Mouse (Mus musculus): ENCODE data around the gene Fgd1. TPM values are rescaled to one million over a fixed set of nuclear protein-coding genes. Genes with fewer than 3 reads are reported as not detected.
A peak's percentile ranks its signal among the peaks of the same experiment; 100 is the strongest.

The Fgd1 gene
- polyA plus RNA-seq, 1 experiment, result 89.9 TPM

GRCm38 (mm10) chrX:151041223-151041622 is 4.7 kb upstream of the Fgd1 start:
- no peak overlapping the region for H3K4me3 ChIP-seq (ENCODE audit: low read depth, low read length)
- H3K9me3 ChIP-seq (replicated peaks; ENCODE audit: control insufficient read depth, insufficient read depth, low read length, poor library complexity, severe bottlenecking), result no peaks in the 10 kb centered on the region
- H3K27me3 ChIP-seq (ENCODE audit: control insufficient read depth, insufficient read depth, low read length, poor library complexity, severe bottlenecking), result no peaks in the 10 kb centered on the region
- H3K9ac ChIP-seq (ENCODE audit: low read depth, poor library complexity, severe bottlenecking), result no peak overlapping the region
- no peak for TF ChIP-seq POLR2A (IDR thresholded peaks at IDR 0.05; ENCODE audit: insufficient read depth, low read length)
- peak; percentile 97 for TF ChIP-seq EP300 (IDR thresholded peaks at IDR 0.05; ENCODE audit: insufficient read depth, low read depth, low read length)
- no peak for TF ChIP-seq CTCF (IDR thresholded peaks at IDR 0.05; ENCODE audit: low read depth, low read length)
- H3K4me1 ChIP-seq (ENCODE audit: control insufficient read depth, insufficient read depth, low read length), result peaks cover 4% of the 10 kb centered on the region
- H3K27ac ChIP-seq (ENCODE audit: insufficient read depth, low read length), result peak overlapping the region; percentile 76
- no peaks in the 10 kb centered on the region for H3K36me3 ChIP-seq (ENCODE audit: control insufficient read depth, insufficient read depth, low read length, poor library complexity, severe bottlenecking)

GRCm38 (mm10) chrX:151046321-151046720 is 371 bp downstream of the Fgd1 start:
- Histone ChIP-seq H3K9me3 (replicated peaks; ENCODE audit: control insufficient read depth, insufficient read depth, low read length, poor library complexity, severe bottlenecking) (no peaks in the 10 kb centered on the region), H3K4me3 (ENCODE audit: low read depth, low read length) (peak overlapping the region; percentile 57), H3K9ac (ENCODE audit: low read depth, poor library complexity, severe bottlenecking) (no peak overlapping the region; the same call in 1 of the 2 replicates), H3K4me1 (ENCODE audit: control insufficient read depth, insufficient read depth, low read length) (no peaks in the 10 kb centered on the region), H3K27ac (ENCODE audit: insufficient read depth, low read length) (peak overlapping the region; percentile 89), H3K27me3 (ENCODE audit: control insufficient read depth, insufficient read depth, low read length, poor library complexity, severe bottlenecking) (no peaks in the 10 kb centered on the region), H3K36me3 (ENCODE audit: control insufficient read depth, insufficient read depth, low read length, poor library complexity, severe bottlenecking) (peaks cover 6% of the 10 kb centered on the region)
- TF ChIP-seq EP300 (IDR thresholded peaks at IDR 0.05; ENCODE audit: insufficient read depth, low read depth, low read length), result no peak
- no peak for TF ChIP-seq CTCF (IDR thresholded peaks at IDR 0.05; ENCODE audit: low read depth, low read length)
- no peak for TF ChIP-seq POLR2A (IDR thresholded peaks at IDR 0.05; ENCODE audit: insufficient read depth, low read length)

GRCm38 (mm10) chrX:151046777-151047430 is 954 bp downstream of the Fgd1 start:
- peak overlapping the region; percentile 86 for H3K4me3 ChIP-seq (ENCODE audit: low read depth, low read length)
- no peak for TF ChIP-seq POLR2A (IDR thresholded peaks at IDR 0.05; ENCODE audit: insufficient read depth, low read length)
- no peak for TF ChIP-seq CTCF (IDR thresholded peaks at IDR 0.05; ENCODE audit: low read depth, low read length)
- TF ChIP-seq EP300 (IDR thresholded peaks at IDR 0.05; ENCODE audit: insufficient read depth, low read depth, low read length), result 0 out of 2 replicates have a peak, but pooled peaks have one; percentile 19
- no peaks in the 10 kb centered on the region for H3K9me3 ChIP-seq (replicated peaks; ENCODE audit: control insufficient read depth, insufficient read depth, low read length, poor library complexity, severe bottlenecking)
- H3K27ac ChIP-seq (ENCODE audit: insufficient read depth, low read length), result peak overlapping the region; percentile 89
- H3K36me3 ChIP-seq (ENCODE audit: control insufficient read depth, insufficient read depth, low read length, poor library complexity, severe bottlenecking), result peaks cover 8% of the 10 kb centered on the region
- no peaks in the 10 kb centered on the region for H3K27me3 ChIP-seq (ENCODE audit: control insufficient read depth, insufficient read depth, low read length, poor library complexity, severe bottlenecking)
- H3K9ac ChIP-seq (ENCODE audit: low read depth, poor library complexity, severe bottlenecking), result peak overlapping the region; percentile 89
- no peaks in the 10 kb centered on the region for H3K4me1 ChIP-seq (ENCODE audit: control insufficient read depth, insufficient read depth, low read length)

- H3K9ac ChIP-seq (ENCODE audit: low read depth, poor library complexity, severe bottlenecking), result peak overlapping the region; percentile 89
- H3K4me3 ChIP-seq (ENCODE audit: low read depth, low read length), result peak overlapping the region; percentile 86
- TF ChIP-seq POLR2A (IDR thresholded peaks at IDR 0.05; ENCODE audit: insufficient read depth, low read length), result no peak
- no peak for TF ChIP-seq CTCF (IDR thresholded peaks at IDR 0.05; ENCODE audit: low read depth, low read length)
- TF ChIP-seq EP300 (IDR thresholded peaks at IDR 0.05; ENCODE audit: insufficient read depth, low read depth, low read length), result no peak
- no peaks in the 10 kb centered on the region for H3K9me3 ChIP-seq (replicated peaks; ENCODE audit: control insufficient read depth, insufficient read depth, low read length, poor library complexity, severe bottlenecking)
- H3K27me3 ChIP-seq (ENCODE audit: control insufficient read depth, insufficient read depth, low read length, poor library complexity, severe bottlenecking), result no peaks in the 10 kb centered on the region
- H3K36me3 ChIP-seq (ENCODE audit: control insufficient read depth, insufficient read depth, low read length, poor library complexity, severe bottlenecking), result peaks cover 14% of the 10 kb centered on the region
- H3K27ac ChIP-seq (ENCODE audit: insufficient read depth, low read length), result no peak overlapping the region
- H3K4me1 ChIP-seq (ENCODE audit: control insufficient read depth, insufficient read depth, low read length), result peaks cover under 1% of the 10 kb centered on the region
Observed at GRCm38 (mm10) chrX:151047431-151048058, 1.6 kb downstream of the Fgd1 start.

GRCm38 (mm10) chrX:151049661-151050215 is 3.8 kb downstream of the Fgd1 start:
- Histone ChIP-seq H3K9ac (ENCODE audit: low read depth, poor library complexity, severe bottlenecking) (peak overlapping the region; percentile 89), H3K4me1 (ENCODE audit: control insufficient read depth, insufficient read depth, low read length) (peaks cover 4% of the 10 kb centered on the region), H3K4me3 (ENCODE audit: low read depth, low read length) (peak overlapping the region; percentile 56), H3K9me3 (replicated peaks; ENCODE audit: control insufficient read depth, insufficient read depth, low read length, poor library complexity, severe bottlenecking) (no peaks in the 10 kb centered on the region), H3K27me3 (ENCODE audit: control insufficient read depth, insufficient read depth, low read length, poor library complexity, severe bottlenecking) (no peaks in the 10 kb centered on the region), H3K27ac (ENCODE audit: insufficient read depth, low read length) (peak overlapping the region; percentile 97), H3K36me3 (ENCODE audit: control insufficient read depth, insufficient read depth, low read length, poor library complexity, severe bottlenecking) (peaks cover 19% of the 10 kb centered on the region)
- TF ChIP-seq EP300 (IDR thresholded peaks at IDR 0.05; ENCODE audit: insufficient read depth, low read depth, low read length), result no peak
- TF ChIP-seq CTCF (IDR thresholded peaks at IDR 0.05; ENCODE audit: low read depth, low read length), result no peak
- no peak for TF ChIP-seq POLR2A (IDR thresholded peaks at IDR 0.05; ENCODE audit: insufficient read depth, low read length)

GRCm38 (mm10) chrX:151050337-151050736 is 4.4 kb downstream of the Fgd1 start:
- Histone ChIP-seq H3K4me3 (ENCODE audit: low read depth, low read length) (peak overlapping the region; percentile 66), H3K9ac (ENCODE audit: low read depth, poor library complexity, severe bottlenecking) (peak overlapping the region; percentile 87), H3K27ac (ENCODE audit: insufficient read depth, low read length) (peak overlapping the region; percentile 96), H3K9me3 (replicated peaks; ENCODE audit: control insufficient read depth, insufficient read depth, low read length, poor library complexity, severe bottlenecking) (no peaks in the 10 kb centered on the region), H3K4me1 (ENCODE audit: control insufficient read depth, insufficient read depth, low read length) (peaks cover 4% of the 10 kb centered on the region), H3K36me3 (ENCODE audit: control insufficient read depth, insufficient read depth, low read length, poor library complexity, severe bottlenecking) (peaks cover 19% of the 10 kb centered on the region), H3K27me3 (ENCODE audit: control insufficient read depth, insufficient read depth, low read length, poor library complexity, severe bottlenecking) (no peaks in the 10 kb centered on the region)
- no peak for TF ChIP-seq POLR2A (IDR thresholded peaks at IDR 0.05; ENCODE audit: insufficient read depth, low read length)

Data from ES-Bruce4 (cell line).